Mouse (Mus musculus) forebrain, embryonic 14.5 days (tissue): ENCODE measurements at regions not wholly inside any gene's neighbourhood (a gene's known extent, or its start where the extent isn't known, plus 50 kb on each side); places are given as distances from the start of the nearest gene placed in this dataset.
A peak's percentile ranks its signal among the peaks of the same experiment; 100 is the strongest.

Experiments used
- ATAC-seq: fragments of 200-750 bp; cut with Nextera tagmentation; 2 replicates; pipeline ENCODE4 v1.8.0; 2017; ENCODE audit warnings: mild to moderate bottlenecking, moderate library complexity
- DNase-seq: peaks from one replicate; pipeline ENCODE4 v3.0.0-alpha.2; 2015; ENCODE audit warnings: low spot score
- H3K27ac ChIP-seq: fragments of 300-500 bp; sonication (generic); 2 replicates; pipeline ENCODE4 v1.5.1; 2014; ENCODE audit warnings: low read depth, mild to moderate bottlenecking, control low read depth, low read length, moderate library complexity
- H3K27me3 ChIP-seq: fragments of 300-500 bp; sonication (generic); replicated peaks from 2 replicates; pipeline ENCODE4 v1.6.1; 2014; ENCODE audit warnings: low read length, control low read depth, mixed read lengths; ENCODE audit not compliant: control insufficient read depth, insufficient read depth
- H3K36me3 ChIP-seq: fragments of 300-500 bp; sonication (generic); 2 replicates; pipeline ENCODE4 v1.6.1; 2014; ENCODE audit warnings: low read length, control low read depth; ENCODE audit not compliant: control insufficient read depth, insufficient read depth
- H3K4me1 ChIP-seq: fragments of 300-500 bp; sonication (generic); 2 replicates; pipeline ENCODE4 v1.6.1; 2014; ENCODE audit warnings: antibody characterized with exemption, low read length, control low read depth; ENCODE audit not compliant: control insufficient read depth, insufficient read depth
- H3K4me2 ChIP-seq: fragments of 300-500 bp; sonication (generic); 2 replicates; pipeline ENCODE4 v1.6.1; 2014; ENCODE audit warnings: mild to moderate bottlenecking, control low read depth, low read length
- H3K4me3 ChIP-seq: fragments of 300-500 bp; sonication (generic); 2 replicates; pipeline ENCODE4 v1.5.1; 2014; ENCODE audit warnings: low read depth, low read length, control low read depth
- H3K9ac ChIP-seq: fragments of 300-500 bp; sonication (generic); 2 replicates; pipeline ENCODE4 v1.6.1; 2014; ENCODE audit warnings: mild to moderate bottlenecking, low read length, control low read depth, moderate library complexity
- H3K9me3 ChIP-seq: fragments of 300-500 bp; sonication (generic); replicated peaks from 2 replicates; pipeline ENCODE4 v1.6.1; 2016; ENCODE audit warnings: low read length, control low read depth, mixed read lengths; ENCODE audit not compliant: control insufficient read depth
- WGBS: fragments of 180-500 bp; shearing (Covaris S2); extraction: QIAGEN DNeasy Blood & Tissue Kit; methylation state at CpG from one replicate; pipeline ENCODE4 v1.1.7; 2014; 5-methylcytosine and 5-hydroxymethylcytosine counted together

- peak; percentile 92 for DNase-seq
- no peak overlapping the region for H3K27ac ChIP-seq
- H3K4me3 ChIP-seq: no peak overlapping the region
- H3K4me1 ChIP-seq: no peaks in the 10 kb centered on the region
- H3K4me2 ChIP-seq: no peak overlapping the region
- no peak overlapping the region for H3K9ac ChIP-seq
- peak; percentile 93 for ATAC-seq
- WGBS: 50% methylated on average over 7 of the region's 7 CpGs
- H3K9me3 ChIP-seq: no peaks in the 10 kb centered on the region
- no peaks in the 10 kb centered on the region for H3K36me3 ChIP-seq
- H3K27me3 ChIP-seq: no peaks in the 10 kb centered on the region
These were observed 702.0 kb upstream of the Lrfn5 start for GRCm38 (mm10) chr12:60820979-60821378.
